9 mouse cellular contexts compared by ENCODE assay signal in genomic region chr1:192722147-192722546, GRCm38 (mm10). TPM values are rescaled to one million over a fixed set of nuclear protein-coding genes. Genes with fewer than 3 reads are reported as not detected.
DNase-seq lines count a peak whose midpoint lies in the region; ATAC-seq and TF ChIP-seq lines count a peak whose summit lies in the region.
"Had no signal": no experiment of that assay in that cellular context is flagged by ENCODE, and none has a peak within 500 bp of the region (broad histone marks: within the 10 kb centered on the region; RNA-seq: fewer than 3 reads in every experiment).

No protein-coding gene starts in this region.

- no peak overlapping the region for H3K4me3 ChIP-seq in heart, embryonic 12.5 days
- no peak overlapping the region for H3K4me3 ChIP-seq in MEL (ENCODE audit: control insufficient read depth in 1 of 2, insufficient read depth in 1 of 2, low read depth in 2 of 2, low read length in 2 of 2)
- H3K4me3 ChIP-seq: limb, embryonic 12.5 days had no signal

- no peak overlapping the region for H3K4me2 ChIP-seq in heart, embryonic 12.5 days
- H3K4me2 ChIP-seq: limb, embryonic 12.5 days had no signal

- no peak for TF ChIP-seq POLR2A in MEL (IDR thresholded peaks at IDR 0.05; ENCODE audit: control insufficient read depth in 1 of 2, insufficient read depth in 1 of 2, low read depth in 1 of 2, low read length in 2 of 2, poor library complexity in 1 of 2)

- no peaks in the 10 kb centered on the region for H3K9me3 ChIP-seq in heart, embryonic 12.5 days (replicated peaks)
- no peaks in the 10 kb centered on the region for H3K9me3 ChIP-seq in MEL (replicated peaks; ENCODE audit: insufficient read depth, low read length)
- H3K9me3 ChIP-seq: limb, embryonic 12.5 days had no signal

- no peak overlapping the region for H3K9ac ChIP-seq in heart, embryonic 12.5 days
- H3K9ac ChIP-seq in MEL (ENCODE audit: control insufficient read depth, low read depth, low read length, poor library complexity, severe bottlenecking), result no peak overlapping the region
- H3K9ac ChIP-seq: limb, embryonic 12.5 days had no signal

- peak; percentile 58 for TF ChIP-seq RAD21 in MEL (IDR thresholded peaks at IDR 0.05; ENCODE audit: low read depth, low read length)

- no peaks in the 10 kb centered on the region for H3K27me3 ChIP-seq in heart, embryonic 12.5 days (replicated peaks)
- no peaks in the 10 kb centered on the region for H3K27me3 ChIP-seq in MEL (ENCODE audit: control insufficient read depth in 1 of 2, insufficient read depth in 2 of 2, low read length in 2 of 2)
- H3K27me3 ChIP-seq: limb, embryonic 12.5 days had no signal

- no peaks in the 10 kb centered on the region for H3K36me3 ChIP-seq in heart, embryonic 12.5 days
- H3K36me3 ChIP-seq in MEL (ENCODE audit: control insufficient read depth in 1 of 2, insufficient read depth in 2 of 2, low read length in 2 of 2), result no peaks in the 10 kb centered on the region
- H3K36me3 ChIP-seq: limb, embryonic 12.5 days had no signal

- no peak for ATAC-seq in heart, embryonic 12.5 days (ENCODE audit: insufficient number of reproducible peaks, low FRiP score)

- DNase-seq in heart, postnatal 10 days, result peak; percentile 59 to 78
- peak; percentile 57 for DNase-seq in MEL (ENCODE audit: low read depth, low spot score)
- peak; percentile 53 for DNase-seq in cerebellum, adult 8-10 months
- peak; percentile 55 to 63 for DNase-seq in frontal cortex, postnatal 25 days (ENCODE audit: low spot score in 2 of 2)
- peak; percentile 75 to 76 for DNase-seq in layer of hippocampus, postnatal 10 days (ENCODE audit: low spot score in 2 of 2)
- peak; percentile 35 to 66 for DNase-seq in lung, postnatal 4 days
- peak; percentile 27 for DNase-seq in thymus, postnatal 25 days

- no peaks in the 10 kb centered on the region for H3K4me1 ChIP-seq in heart, embryonic 12.5 days (replicated peaks)
- H3K4me1 ChIP-seq in MEL (ENCODE audit: control insufficient read depth in 1 of 2, insufficient read depth in 2 of 2, low read length in 2 of 2), result no peaks in the 10 kb centered on the region
- H3K4me1 ChIP-seq: limb, embryonic 12.5 days had no signal

- WGBS in heart, embryonic 12.5 days, result 27% methylated on average over 5 of the region's 5 CpGs

- TF ChIP-seq CTCF in MEL (IDR thresholded peaks at IDR 0.05 in 2 of 3, conservative IDR thresholded peaks at IDR 0.05 in 1 of 3; ENCODE audit: control insufficient read depth in 1 of 3, insufficient read depth in 1 of 3, low read depth in 2 of 3, low read length in 3 of 3, poor library complexity in 1 of 3, severe bottlenecking in 1 of 3), result peak; percentile 69 to 85 (median 78)

- H3K27ac ChIP-seq in heart, embryonic 12.5 days (ENCODE audit: poor library complexity, severe bottlenecking), result no peak overlapping the region
- H3K27ac ChIP-seq in MEL (ENCODE audit: control insufficient read depth, low read depth, low read length), result no peak overlapping the region
- H3K27ac ChIP-seq: limb, embryonic 12.5 days had no signal

- no peaks in the 10 kb centered on the region for H3K79me2 ChIP-seq in MEL (ENCODE audit: control insufficient read depth, insufficient read depth, low read length, poor library complexity)

- TF ChIP-seq EP300 in MEL (IDR thresholded peaks at IDR 0.05; ENCODE audit: low read depth in 1 of 2, low read length in 2 of 2), result no peak

- intact Hi-C loops in heart, postnatal 10 days (cut with DNase I), result loop anchor here (10.0 kb wide), 1 partner anchor 393 kb away; no protein-coding TSS in a partner anchor

TF ChIP-seq in MEL, 35 proteins besides CTCF, POLR2A, EP300 and RAD21:
- peak; percentile 33; the same call in 1 of the 2 replicates for TF ChIP-seq MAX (IDR thresholded peaks at IDR 0.05; ENCODE audit: low read length)
- peak; percentile 57 for TF ChIP-seq SMC3 (IDR thresholded peaks at IDR 0.05; ENCODE audit: low read depth, low read length)
- peak; percentile 59; the same call in 1 of the 2 replicates for TF ChIP-seq MYC (IDR thresholded peaks at IDR 0.05; ENCODE audit: low read depth, low read length)
- no peak for TF ChIP-seq UBTF (IDR thresholded peaks at IDR 0.05; ENCODE audit: borderline replicate concordance, insufficient read depth, low read depth, low read length)
- peak; percentile 34; the same call in 1 of the 2 replicates for TF ChIP-seq ZC3H11A (IDR thresholded peaks at IDR 0.05; ENCODE audit: low read depth, low read length)
TF ChIP-seq in MEL: peak in this region for 4.

RNA-seq across cellular contexts. Expression of gene Hhat, which starts 48.9 kb away (rescaled TPM):
- 1 to 10 TPM; 3.6 to 4.0 TPM for total RNA-seq in heart, postnatal 10 days (2021)
- polyA plus RNA-seq in heart, embryonic 12.5 days (2016; fragmentation: Nextera tagmentation; extraction: Ambion mirVana), result 6.7 and 10.2 TPM in 2 replicates
- total RNA-seq in MEL (2012; rRNA removed), result 0.36 and 0.39 TPM in 2 replicates
- polyA plus RNA-seq in MEL (2012; ENCODE audit: insufficient read depth in 1 of 2, insufficient read length in 2 of 2, low read depth in 1 of 2, low replicate concordance in 2 of 2, missing spikeins in 1 of 2), result 1 to 10 TPM in 1 of 2 experiments, not detected in 1; 1.0 TPM
- 1 to 10 TPM; 2.0 to 2.8 TPM for total RNA-seq in layer of hippocampus, postnatal 10 days (2021)
